Mouse (Mus musculus): Measurements from ENCODE around the gene Pbld2. TPM values are rescaled to one million over a fixed set of nuclear protein-coding genes. Genes with fewer than 3 reads are reported as not detected.

Gene Pbld2
- polyA plus RNA-seq, 1 experiment from 2014 or later: 0.88 TPM

GRCm38 (mm10) chr10:63027376-63028161, 3.5 kb downstream of the Pbld2 start:
- ATAC-seq (replicated peaks; ENCODE audit: low FRiP score) (no peak), DNase-seq (ENCODE audit: low spot score) (no peak)
- Histone ChIP-seq H3K4me2 (ENCODE audit: low read depth, low read length, severe bottlenecking) (no peak overlapping the region), H3K4me3 (ENCODE audit: low read depth, low read length) (no peak overlapping the region), H3K4me1 (replicated peaks; ENCODE audit: control insufficient read depth, insufficient read depth, low read length) (peaks cover 11% of the 10 kb centered on the region), H3K9ac (ENCODE audit: low read length) (no peak overlapping the region), H3K27ac (ENCODE audit: low read depth, low read length) (peak overlapping the region; percentile 100), H3K36me3 (ENCODE audit: control insufficient read depth, insufficient read depth, low read length) (no peaks in the 10 kb centered on the region), H3K27me3 (ENCODE audit: control insufficient read depth, insufficient read depth, low read length) (no peaks in the 10 kb centered on the region), H3K9me3 (ENCODE audit: control insufficient read depth, low read length) (no peaks in the 10 kb centered on the region)
- 90% methylated on average over 10 of the region's 10 CpGs for WGBS

- Histone ChIP-seq H3K27ac (ENCODE audit: low read depth, low read length) (peak overlapping the region; percentile 13; the same call in 1 of the 2 replicates), H3K4me1 (replicated peaks; ENCODE audit: control insufficient read depth, insufficient read depth, low read length) (peaks cover 11% of the 10 kb centered on the region), H3K9ac (ENCODE audit: low read length) (no peak overlapping the region), H3K9me3 (ENCODE audit: control insufficient read depth, low read length) (no peaks in the 10 kb centered on the region), H3K4me2 (ENCODE audit: low read depth, low read length, severe bottlenecking) (no peak overlapping the region), H3K27me3 (ENCODE audit: control insufficient read depth, insufficient read depth, low read length) (no peaks in the 10 kb centered on the region), H3K36me3 (ENCODE audit: control insufficient read depth, insufficient read depth, low read length) (no peaks in the 10 kb centered on the region), H3K4me3 (ENCODE audit: low read depth, low read length) (no peak overlapping the region)
- 60% methylated on average over 4 of the region's 4 CpGs for WGBS
- DNase-seq (ENCODE audit: low spot score): no peak
- ATAC-seq (replicated peaks; ENCODE audit: low FRiP score): no peak
Measured at GRCm38 (mm10) chr10:63028396-63028795, 4.3 kb downstream of the Pbld2 start.

GRCm38 (mm10) chr10:63032267-63032666, 8.2 kb downstream of the Pbld2 start:
- no peak overlapping the region for H3K9ac ChIP-seq (ENCODE audit: low read length)
- no peaks in the 10 kb centered on the region for H3K9me3 ChIP-seq (ENCODE audit: control insufficient read depth, low read length)
- no peaks in the 10 kb centered on the region for H3K27me3 ChIP-seq (ENCODE audit: control insufficient read depth, insufficient read depth, low read length)
- no peak overlapping the region for H3K27ac ChIP-seq (ENCODE audit: low read depth, low read length)
- no peak for DNase-seq (ENCODE audit: low spot score)
- WGBS: 91% methylated on average over 3 of the region's 3 CpGs
- no peak for ATAC-seq (replicated peaks; ENCODE audit: low FRiP score)
- no peak overlapping the region for H3K4me2 ChIP-seq (ENCODE audit: low read depth, low read length, severe bottlenecking)
- H3K4me1 ChIP-seq (replicated peaks; ENCODE audit: control insufficient read depth, insufficient read depth, low read length): no peaks in the 10 kb centered on the region
- H3K4me3 ChIP-seq (ENCODE audit: low read depth, low read length): no peak overlapping the region
- H3K36me3 ChIP-seq (ENCODE audit: control insufficient read depth, insufficient read depth, low read length): no peaks in the 10 kb centered on the region

GRCm38 (mm10) chr10:63032956-63033355, 8.8 kb downstream of the Pbld2 start:
- ATAC-seq (replicated peaks; ENCODE audit: low FRiP score): no peak
- no peak for DNase-seq (ENCODE audit: low spot score)
- no peaks in the 10 kb centered on the region for H3K9me3 ChIP-seq (ENCODE audit: control insufficient read depth, low read length)
- H3K4me1 ChIP-seq (replicated peaks; ENCODE audit: control insufficient read depth, insufficient read depth, low read length): no peaks in the 10 kb centered on the region
- no peak overlapping the region for H3K9ac ChIP-seq (ENCODE audit: low read length)
- H3K36me3 ChIP-seq (ENCODE audit: control insufficient read depth, insufficient read depth, low read length): no peaks in the 10 kb centered on the region
- H3K27me3 ChIP-seq (ENCODE audit: control insufficient read depth, insufficient read depth, low read length): no peaks in the 10 kb centered on the region
- H3K4me3 ChIP-seq (ENCODE audit: low read depth, low read length): no peak overlapping the region
- no peak overlapping the region for H3K27ac ChIP-seq (ENCODE audit: low read depth, low read length)
- 71% methylated on average over 3 of the region's 3 CpGs for WGBS
- no peak overlapping the region for H3K4me2 ChIP-seq (ENCODE audit: low read depth, low read length, severe bottlenecking)

- no peak overlapping the region for H3K4me3 ChIP-seq (ENCODE audit: low read depth, low read length)
- H3K27me3 ChIP-seq (ENCODE audit: control insufficient read depth, insufficient read depth, low read length): no peaks in the 10 kb centered on the region
- ATAC-seq (replicated peaks; ENCODE audit: low FRiP score): no peak
- DNase-seq (ENCODE audit: low spot score): no peak
- H3K9ac ChIP-seq (ENCODE audit: low read length): no peak overlapping the region
- no peaks in the 10 kb centered on the region for H3K4me1 ChIP-seq (replicated peaks; ENCODE audit: control insufficient read depth, insufficient read depth, low read length)
- WGBS: 88% methylated on average over 14 of the region's 14 CpGs
- no peak overlapping the region for H3K27ac ChIP-seq (ENCODE audit: low read depth, low read length)
- H3K4me2 ChIP-seq (ENCODE audit: low read depth, low read length, severe bottlenecking): no peak overlapping the region
- H3K9me3 ChIP-seq (ENCODE audit: control insufficient read depth, low read length): no peaks in the 10 kb centered on the region
- no peaks in the 10 kb centered on the region for H3K36me3 ChIP-seq (ENCODE audit: control insufficient read depth, insufficient read depth, low read length)
Measured at GRCm38 (mm10) chr10:63038571-63039320, 14.6 kb downstream of the Pbld2 start.

GRCm38 (mm10) chr10:63039867-63040628, 15.9 kb downstream of the Pbld2 start:
- Histone ChIP-seq H3K9me3 (ENCODE audit: control insufficient read depth, low read length) (no peaks in the 10 kb centered on the region), H3K4me2 (ENCODE audit: low read depth, low read length, severe bottlenecking) (no peak overlapping the region), H3K27me3 (ENCODE audit: control insufficient read depth, insufficient read depth, low read length) (no peaks in the 10 kb centered on the region), H3K36me3 (ENCODE audit: control insufficient read depth, insufficient read depth, low read length) (no peaks in the 10 kb centered on the region), H3K4me3 (ENCODE audit: low read depth, low read length) (no peak overlapping the region), H3K9ac (ENCODE audit: low read length) (no peak overlapping the region), H3K27ac (ENCODE audit: low read depth, low read length) (no peak overlapping the region), H3K4me1 (replicated peaks; ENCODE audit: control insufficient read depth, insufficient read depth, low read length) (no peaks in the 10 kb centered on the region)
- no peak for ATAC-seq (replicated peaks; ENCODE audit: low FRiP score)
- WGBS: 69% methylated on average over 5 of the region's 5 CpGs
- no peak for DNase-seq (ENCODE audit: low spot score)

GRCm38 (mm10) chr10:63043154-63043553, 19.0 kb downstream of the Pbld2 start:
- Histone ChIP-seq H3K36me3 (ENCODE audit: control insufficient read depth, insufficient read depth, low read length) (no peaks in the 10 kb centered on the region), H3K4me1 (replicated peaks; ENCODE audit: control insufficient read depth, insufficient read depth, low read length) (no peaks in the 10 kb centered on the region), H3K9ac (ENCODE audit: low read length) (no peak overlapping the region), H3K27ac (ENCODE audit: low read depth, low read length) (no peak overlapping the region), H3K9me3 (ENCODE audit: control insufficient read depth, low read length) (no peaks in the 10 kb centered on the region), H3K4me3 (ENCODE audit: low read depth, low read length) (no peak overlapping the region), H3K4me2 (ENCODE audit: low read depth, low read length, severe bottlenecking) (no peak overlapping the region), H3K27me3 (ENCODE audit: control insufficient read depth, insufficient read depth, low read length) (no peaks in the 10 kb centered on the region)
- WGBS: 78% methylated on average over 3 of the region's 3 CpGs
- ATAC-seq (replicated peaks; ENCODE audit: low FRiP score): no peak
- DNase-seq (ENCODE audit: low spot score): no peak

- H3K27ac ChIP-seq (ENCODE audit: low read depth, low read length): no peak overlapping the region
- H3K36me3 ChIP-seq (ENCODE audit: control insufficient read depth, insufficient read depth, low read length): no peaks in the 10 kb centered on the region
- 93% methylated on average over 8 of the region's 8 CpGs for WGBS
- H3K27me3 ChIP-seq (ENCODE audit: control insufficient read depth, insufficient read depth, low read length): no peaks in the 10 kb centered on the region
- DNase-seq (ENCODE audit: low spot score) (no peak), ATAC-seq (replicated peaks; ENCODE audit: low FRiP score) (no peak)
- H3K4me2 ChIP-seq (ENCODE audit: low read depth, low read length, severe bottlenecking): no peak overlapping the region
- no peaks in the 10 kb centered on the region for H3K4me1 ChIP-seq (replicated peaks; ENCODE audit: control insufficient read depth, insufficient read depth, low read length)
- H3K9ac ChIP-seq (ENCODE audit: low read length): no peak overlapping the region
- no peak overlapping the region for H3K4me3 ChIP-seq (ENCODE audit: low read depth, low read length)
- H3K9me3 ChIP-seq (ENCODE audit: control insufficient read depth, low read length): no peaks in the 10 kb centered on the region
Measured at GRCm38 (mm10) chr10:63047751-63048150, 23.6 kb downstream of the Pbld2 start.

Data from forebrain, embryonic 11.5 days (tissue).